Mouse (Mus musculus) midbrain, embryonic 14.5 days (tissue): ENCODE measurements around the gene Gm7697. TPM values are rescaled to one million over a fixed set of nuclear protein-coding genes. Genes with fewer than 3 reads are reported as not detected.
"Not testable (repeated sequence)": the region's sequence is repeated elsewhere in the genome, so short reads cannot be mapped to it uniquely, and the experiment has no call there.

Experiments used
- ATAC-seq: fragments of 200-750 bp; cut with Nextera tagmentation; 2 replicates; pipeline ENCODE4 v1.8.0; 2017; ENCODE audit warnings: moderate number of reproducible peaks, moderate library complexity; ENCODE audit not compliant: low FRiP score, low TSS enrichment
- DNase-seq: peaks from one replicate; pipeline ENCODE4 v3.0.0-alpha.2; 2015
- H3K27ac ChIP-seq: fragments of 300-500 bp; sonication (generic); replicated peaks from 2 replicates; pipeline ENCODE4 v1.5.1; 2014; ENCODE audit warnings: mild to moderate bottlenecking, low read depth, low read length, moderate library complexity
- H3K27me3 ChIP-seq: fragments of 300-500 bp; sonication (generic); 2 replicates; pipeline ENCODE4 v1.6.1; 2014; ENCODE audit warnings: low read length, control low read depth, mixed read lengths; ENCODE audit not compliant: control insufficient read depth, insufficient read depth
- H3K36me3 ChIP-seq: fragments of 300-500 bp; sonication (generic); 2 replicates; pipeline ENCODE4 v1.6.1; 2014; ENCODE audit warnings: low read length, control low read depth; ENCODE audit not compliant: control insufficient read depth, insufficient read depth
- H3K4me1 ChIP-seq: fragments of 300-500 bp; sonication (generic); 2 replicates; pipeline ENCODE4 v1.6.1; 2014; ENCODE audit warnings: mild to moderate bottlenecking, antibody characterized with exemption, low read length, control low read depth; ENCODE audit not compliant: control insufficient read depth, insufficient read depth
- H3K4me2 ChIP-seq: fragments of 300-500 bp; sonication (generic); 2 replicates; pipeline ENCODE4 v1.6.1; 2014; ENCODE audit warnings: mild to moderate bottlenecking, low read length, moderate library complexity
- H3K4me3 ChIP-seq: fragments of 300-500 bp; sonication (generic); replicated peaks from 2 replicates; pipeline ENCODE4 v1.5.1; 2014; ENCODE audit warnings: low read depth, low read length
- H3K9ac ChIP-seq: fragments of 300-500 bp; sonication (generic); replicated peaks from 2 replicates; pipeline ENCODE4 v1.6.1; 2014; ENCODE audit warnings: mild to moderate bottlenecking, low read length, moderate library complexity
- H3K9me3 ChIP-seq: fragments of 300-500 bp; sonication (generic); 2 replicates; pipeline ENCODE4 v1.6.1; 2016; ENCODE audit warnings: low read length, control low read depth, mixed read lengths; ENCODE audit not compliant: control insufficient read depth
- WGBS: fragments of 180-500 bp; shearing (Covaris S2); extraction: QIAGEN DNeasy Blood & Tissue Kit; methylation state at CpG from one replicate; pipeline ENCODE4 v1.1.7; 2014; 5-methylcytosine and 5-hydroxymethylcytosine counted together
- polyA plus RNA-seq: library from polyadenylated mRNA; unstranded; fragments of >200 nt; fragmentation: Nextera tagmentation; extraction: Ambion mirVana; gene quantifications from 2 replicates; pipeline ENCODE4 v1.2.1, GENCODE M21; 2014

Gm7697 gene
- not detected in 2 replicates for polyA plus RNA-seq

DNA sequence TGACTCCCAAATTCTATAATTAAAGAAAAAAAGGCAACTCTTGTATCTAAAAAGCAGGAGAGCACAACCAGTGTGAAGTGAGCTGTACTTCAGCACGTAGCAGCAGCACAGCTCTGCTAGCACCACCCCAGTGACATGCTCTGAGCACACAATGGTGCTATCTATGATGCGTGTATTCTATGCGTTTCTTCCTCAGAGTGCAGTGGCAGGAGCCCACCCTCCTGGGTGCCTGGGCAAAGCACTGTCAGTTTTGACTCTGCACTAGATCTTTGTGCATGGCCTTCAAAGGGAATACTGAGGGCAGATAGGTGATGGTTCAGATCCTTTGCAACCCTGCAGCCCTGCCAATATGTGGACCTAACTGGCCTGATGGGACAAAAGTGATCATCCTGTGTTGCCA, at the start of gene Gm7697:
Gene Gm7697 (minus strand): TSS at position 101 of the 400 bp plus-strand sequence.
- not testable (repeated sequence) for H3K9me3 ChIP-seq, H3K4me3 ChIP-seq, ATAC-seq, H3K4me2 ChIP-seq, H3K9ac ChIP-seq, H3K27me3 ChIP-seq, H3K27ac ChIP-seq, DNase-seq, H3K36me3 ChIP-seq, H3K4me1 ChIP-seq
- 85% methylated on average over 1 of the region's 3 CpGs for WGBS

DNA sequence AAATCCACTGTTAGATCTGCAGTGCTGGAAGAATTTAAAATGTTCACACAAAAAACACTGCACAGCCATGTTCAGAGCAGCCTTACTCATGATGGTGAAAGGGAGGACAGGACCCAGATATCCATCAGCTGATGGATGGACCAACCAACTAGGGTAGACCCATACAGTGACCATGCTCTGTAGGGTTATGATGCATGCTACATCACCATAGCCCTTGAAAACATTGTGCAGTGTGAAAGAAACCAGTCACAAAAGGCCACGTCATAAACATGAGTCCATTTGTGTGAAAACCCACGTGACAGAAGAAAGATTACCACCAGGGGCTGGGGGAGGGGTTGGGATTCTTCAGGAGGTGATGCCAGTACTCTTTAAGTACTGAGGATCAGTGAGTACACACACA, 28.5 kb upstream of the Gm7697 start:
- H3K4me1 ChIP-seq, H3K4me2 ChIP-seq, H3K36me3 ChIP-seq, ATAC-seq, H3K9ac ChIP-seq, H3K27me3 ChIP-seq, H3K27ac ChIP-seq, H3K4me3 ChIP-seq, DNase-seq, H3K9me3 ChIP-seq: not testable (repeated sequence)
- 55% methylated on average over 2 of the region's 2 CpGs for WGBS

DNA sequence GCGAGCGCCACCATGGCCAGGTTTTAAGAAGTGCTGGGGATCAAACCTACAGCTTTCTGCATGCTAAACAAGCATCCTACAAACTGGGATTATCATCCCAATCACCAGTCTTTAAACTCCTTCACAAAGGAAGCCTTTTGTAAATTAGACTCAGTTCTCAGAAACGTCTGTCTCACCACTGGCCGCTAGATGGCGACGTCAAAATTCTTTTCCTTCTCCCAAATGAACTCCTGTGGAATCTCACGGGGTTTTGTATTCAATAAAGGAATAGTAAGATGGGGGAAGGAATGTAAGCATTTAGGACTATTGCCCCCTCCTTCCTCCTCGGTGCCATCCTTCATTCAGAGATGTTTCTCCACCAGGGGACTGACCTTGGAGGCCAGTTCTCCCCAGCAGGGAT, 26.8 kb upstream of the Gm7697 start:
- H3K27ac ChIP-seq, H3K27me3 ChIP-seq, H3K36me3 ChIP-seq, H3K9ac ChIP-seq, H3K9me3 ChIP-seq, H3K4me1 ChIP-seq, H3K4me3 ChIP-seq, ATAC-seq, H3K4me2 ChIP-seq: not testable (repeated sequence)
- 7% methylated on average over 8 of the region's 8 CpGs for WGBS
- peak; percentile 75 for DNase-seq

DNA sequence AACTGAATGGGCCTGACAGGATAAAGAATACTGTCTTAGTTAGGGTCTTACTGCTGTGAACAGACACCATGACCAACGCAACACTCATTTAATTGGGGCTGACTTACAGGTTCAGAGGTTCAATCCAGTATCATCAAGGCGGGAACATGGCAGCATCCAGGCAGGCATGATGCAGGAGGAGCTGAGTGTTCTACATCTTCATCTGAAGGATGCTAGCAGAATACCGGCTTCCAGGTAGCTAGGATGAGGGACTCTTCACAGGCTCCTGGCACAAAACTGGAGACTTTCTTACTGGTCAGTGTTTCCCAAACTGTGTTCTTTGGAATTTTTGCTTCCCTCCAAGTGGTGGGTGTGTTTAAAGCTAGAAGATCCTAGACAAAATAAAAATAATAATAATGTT, 25.3 kb upstream of the Gm7697 start:
- not testable (repeated sequence) for H3K4me3 ChIP-seq, H3K4me1 ChIP-seq, DNase-seq, H3K27me3 ChIP-seq, ATAC-seq, H3K9me3 ChIP-seq, H3K36me3 ChIP-seq, H3K27ac ChIP-seq, H3K9ac ChIP-seq, H3K4me2 ChIP-seq
- WGBS = 94% methylated on average over 3 of the region's 3 CpGs

DNA sequence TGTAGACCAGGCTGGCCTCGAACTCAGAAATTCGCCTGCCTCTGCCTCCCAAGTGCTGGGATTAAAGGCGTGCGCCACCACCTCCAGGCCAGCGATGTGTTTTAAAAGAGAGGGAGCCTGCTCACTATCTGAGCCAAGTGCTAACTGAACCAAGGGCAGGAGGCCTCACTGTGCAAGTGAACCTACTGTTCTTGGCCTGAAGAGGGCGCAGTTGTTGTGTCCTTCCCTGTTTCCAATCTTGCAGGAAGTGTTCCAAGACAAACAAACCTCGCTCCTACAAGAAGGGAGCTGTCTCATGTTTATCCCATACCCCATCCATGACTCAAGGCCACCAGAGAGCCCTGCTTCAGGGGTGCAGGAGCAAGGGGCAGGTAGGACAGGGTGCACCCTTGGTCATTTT, 24.4 kb upstream of the Gm7697 start:
- not testable (repeated sequence) for H3K4me2 ChIP-seq, H3K27me3 ChIP-seq, DNase-seq, H3K4me3 ChIP-seq, H3K27ac ChIP-seq, H3K9me3 ChIP-seq, H3K36me3 ChIP-seq, ATAC-seq, H3K9ac ChIP-seq, H3K4me1 ChIP-seq
- 68% methylated on average over 7 of the region's 7 CpGs for WGBS

DNA sequence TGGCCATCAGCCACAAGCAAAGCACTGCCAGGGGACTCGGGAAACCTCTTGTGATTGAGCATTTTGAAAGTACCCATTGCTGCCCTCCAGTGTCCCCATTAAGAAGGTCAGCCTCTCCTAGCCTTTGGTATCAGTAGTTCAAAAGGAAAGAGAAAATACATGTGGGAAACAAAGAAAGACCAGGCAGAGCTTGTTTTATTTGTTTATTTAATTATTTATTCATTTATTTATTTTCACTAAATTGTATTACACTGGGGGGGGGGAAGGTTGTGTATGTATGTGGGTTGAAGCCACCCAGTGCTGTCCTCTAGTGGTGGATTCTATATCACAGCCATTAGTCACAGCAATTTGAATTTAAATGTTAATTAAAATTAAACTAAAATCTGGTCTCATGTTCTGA, 22.2 kb upstream of the Gm7697 start:
- not testable (repeated sequence) for H3K36me3 ChIP-seq, H3K4me2 ChIP-seq, ATAC-seq, H3K4me1 ChIP-seq, H3K27me3 ChIP-seq, H3K9ac ChIP-seq, H3K9me3 ChIP-seq, DNase-seq, H3K27ac ChIP-seq, H3K4me3 ChIP-seq
- WGBS = 14% methylated on average over 1 of the region's 1 CpGs

DNA sequence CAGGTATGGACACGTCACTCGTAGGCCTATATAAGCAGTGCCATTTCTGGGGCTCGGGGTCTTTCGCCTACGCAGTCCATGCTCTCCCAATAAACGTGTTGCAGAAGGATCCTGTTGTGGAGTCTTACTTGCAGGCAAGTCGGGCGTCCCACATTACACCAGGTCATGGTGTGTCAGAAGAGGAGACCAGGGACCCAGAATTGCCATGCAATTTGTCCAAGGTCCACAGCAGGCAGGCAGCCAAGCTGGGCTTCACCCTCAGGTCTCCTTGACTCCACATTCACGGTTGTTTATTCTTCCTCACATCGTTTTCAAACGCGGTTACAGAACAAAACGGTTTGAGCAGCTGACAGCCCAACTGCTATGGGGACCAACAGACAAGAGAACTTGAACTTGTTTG, 21.7 kb upstream of the Gm7697 start:
- H3K4me2 ChIP-seq, H3K27ac ChIP-seq, H3K4me3 ChIP-seq, H3K9ac ChIP-seq, H3K36me3 ChIP-seq, H3K9me3 ChIP-seq, DNase-seq, H3K4me1 ChIP-seq, ATAC-seq, H3K27me3 ChIP-seq: not testable (repeated sequence)
- 91% methylated on average over 13 of the region's 13 CpGs for WGBS

DNA sequence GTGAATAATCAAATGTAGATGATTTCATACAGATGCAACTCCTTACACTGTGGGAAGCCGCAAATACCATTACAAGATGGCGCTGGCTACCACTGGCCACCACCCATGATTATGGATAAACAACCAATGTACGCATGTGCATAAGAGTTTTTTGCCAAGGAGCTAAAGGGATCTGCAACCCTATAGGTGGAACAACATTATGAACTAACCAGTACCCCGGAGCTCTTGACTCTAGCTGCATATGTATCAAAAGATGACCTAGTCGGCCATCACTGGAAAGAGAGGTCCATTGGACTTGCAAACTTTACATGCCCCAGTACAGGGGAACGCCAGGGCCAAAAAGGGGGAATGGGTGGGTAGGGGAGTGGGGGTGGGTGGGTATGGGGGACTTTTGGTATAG, 21.2 kb upstream of the Gm7697 start:
- peak; percentile 60; the same call in 1 of the 2 replicates for ATAC-seq
- not testable (repeated sequence) for H3K9me3 ChIP-seq, H3K27me3 ChIP-seq, H3K27ac ChIP-seq, H3K4me1 ChIP-seq, DNase-seq, H3K9ac ChIP-seq, H3K36me3 ChIP-seq, H3K4me2 ChIP-seq, H3K4me3 ChIP-seq
- 91% methylated on average over 5 of the region's 6 CpGs for WGBS

DNA sequence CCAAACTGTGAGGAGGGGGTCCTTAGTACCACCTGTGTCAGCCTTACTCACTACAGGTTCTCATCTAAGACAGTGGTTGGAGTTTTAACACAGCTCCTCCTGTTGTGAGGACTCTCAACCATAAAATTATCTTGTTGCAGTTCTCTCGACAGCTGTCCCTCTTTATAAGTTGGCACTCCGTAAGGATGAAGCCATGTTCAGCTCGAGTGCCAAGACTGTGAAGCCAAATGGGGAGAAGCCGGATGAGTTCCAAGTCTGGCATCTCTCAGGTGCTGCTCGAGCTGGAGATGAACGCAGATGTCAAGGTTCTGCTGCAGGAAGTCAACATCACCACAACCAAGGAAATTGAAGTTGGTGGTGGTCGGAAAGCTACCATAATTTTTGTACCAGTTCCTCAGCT, 18.0 kb upstream of the Gm7697 start:
- H3K4me3 ChIP-seq, H3K4me2 ChIP-seq, H3K27me3 ChIP-seq, DNase-seq, ATAC-seq, H3K36me3 ChIP-seq, H3K9me3 ChIP-seq, H3K27ac ChIP-seq, H3K4me1 ChIP-seq, H3K9ac ChIP-seq: not testable (repeated sequence)
- 90% methylated on average over 7 of the region's 7 CpGs for WGBS
